Mouse (Mus musculus) ZHBTc4 (cell line): ENCODE data around the gene Col5a2.
A peak's percentile ranks its signal among the peaks of the same experiment; 100 is the strongest.
"Not testable (repeated sequence)": the region's sequence is repeated elsewhere in the genome, so short reads cannot be mapped to it uniquely, and the experiment has no call there.

Experiments used
- DNase-seq: peaks from one replicate; pipeline ENCODE4 v3.0.0-alpha.2; 2011; ENCODE audit warnings: low read depth, low spot score

The Col5a2 gene

DNA sequence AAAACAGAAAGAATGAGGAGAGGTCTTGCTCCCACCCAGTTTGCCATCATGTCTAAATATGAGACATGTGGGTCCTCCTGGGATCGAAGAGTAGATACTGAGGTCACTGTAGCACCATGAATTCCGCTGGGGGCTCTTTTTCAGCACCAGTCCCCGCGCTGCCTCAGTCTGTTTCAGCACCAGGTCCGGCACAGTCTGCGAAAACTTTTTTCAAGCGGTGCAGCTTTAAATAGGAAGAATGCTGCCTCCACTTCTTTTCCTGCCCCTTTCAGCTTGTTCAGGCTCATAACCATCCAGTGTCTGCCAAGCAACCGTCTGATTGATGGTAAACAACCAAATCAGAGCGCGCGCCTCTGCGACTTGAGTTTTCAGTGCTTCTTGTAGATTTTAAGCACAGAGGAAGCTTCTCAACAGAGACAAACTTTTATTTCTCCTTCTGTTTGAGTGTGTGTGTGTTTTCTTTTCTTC, at the start of gene Col5a2:
TSS of gene Col5a2 (minus strand) at position 418 of the 468 bp plus-strand sequence.
- peak; percentile 35 for DNase-seq

DNA sequence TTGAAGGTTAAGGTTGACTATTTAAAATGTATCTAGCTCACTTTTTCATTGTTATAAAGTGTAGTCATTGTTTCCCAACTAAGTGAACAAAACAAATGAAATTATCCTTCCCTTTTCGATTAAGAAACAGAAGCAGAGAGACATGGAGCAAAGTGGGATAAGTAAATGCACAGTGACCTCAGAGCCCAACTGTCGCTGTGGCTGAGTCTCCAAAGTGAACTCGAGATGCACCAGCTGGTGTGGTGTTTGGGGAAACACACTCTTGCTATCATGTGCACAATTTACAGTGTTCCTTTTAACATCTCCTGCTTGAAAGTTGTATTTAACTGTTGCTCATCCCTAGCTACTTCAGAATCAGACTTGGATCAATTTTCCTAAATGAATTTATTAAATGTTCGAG, 47.4 kb upstream of the Col5a2 start:
- no peak for DNase-seq

GRCm38 (mm10) chr1:45541888-45542287, 38.8 kb upstream of the Col5a2 start:
- DNase-seq: no peak

- no peak for DNase-seq
Observed at GRCm38 (mm10) chr1:45541161-45541560, 38.1 kb upstream of the Col5a2 start.

DNA sequence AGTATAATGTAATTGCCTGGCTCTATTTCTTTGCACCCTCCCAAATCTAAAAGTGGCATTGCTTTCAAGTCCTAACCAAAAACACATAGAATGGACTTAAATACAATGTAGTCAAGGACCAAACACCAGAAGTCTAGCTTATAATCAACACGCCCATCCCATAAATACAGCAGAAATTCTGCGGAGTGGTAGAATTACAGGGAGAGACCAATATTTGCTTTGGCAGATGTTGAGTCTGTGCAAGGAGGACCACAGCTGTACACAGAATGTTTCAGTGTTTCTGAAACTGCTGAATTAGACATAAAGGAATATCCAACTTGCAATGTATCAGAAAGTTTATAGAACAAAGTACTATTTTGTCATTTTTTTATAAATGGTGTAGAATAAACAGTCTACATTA, 28.4 kb upstream of the Col5a2 start:
- DNase-seq: no peak

DNA sequence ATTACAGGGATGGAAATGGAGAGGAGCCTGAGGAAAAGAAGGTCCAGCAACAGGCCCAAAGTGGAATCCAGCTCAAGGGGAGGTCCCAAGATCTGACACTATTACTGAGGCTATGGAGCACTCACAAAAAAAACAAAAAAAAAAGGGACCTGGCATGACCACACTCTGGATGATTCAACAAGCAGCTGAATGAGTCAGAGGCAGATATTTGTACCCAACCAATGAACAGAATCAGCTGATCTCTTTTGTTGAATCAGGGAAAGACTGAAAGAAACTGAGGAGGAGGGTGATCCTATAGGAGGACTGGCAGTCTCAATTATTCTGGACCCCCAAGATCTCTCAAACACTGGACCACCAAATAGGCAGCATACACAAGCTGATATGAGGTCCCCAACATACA, 24.4 kb upstream of the Col5a2 start:
- DNase-seq: not testable (repeated sequence)

DNA sequence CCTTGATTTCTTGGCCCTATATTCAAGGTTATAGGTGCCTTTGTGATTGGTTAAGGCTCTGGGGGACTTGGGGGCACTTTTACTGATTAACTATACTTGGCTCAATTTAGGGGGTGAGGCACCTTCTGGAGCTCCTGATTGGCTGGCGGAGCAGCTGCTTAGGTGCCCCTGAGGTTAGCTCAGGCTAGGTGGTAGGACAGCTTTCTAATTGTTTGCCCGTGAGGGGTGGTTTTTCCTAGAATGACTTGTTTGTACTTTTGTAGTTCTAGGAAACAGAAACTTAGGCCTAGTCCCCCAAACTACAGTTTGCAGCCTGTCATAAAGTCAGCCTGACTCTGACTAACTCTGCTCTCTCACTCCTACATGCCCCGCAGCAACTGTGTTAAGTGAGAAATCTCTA, 20.5 kb upstream of the Col5a2 start:
- DNase-seq: no peak

GRCm38 (mm10) chr1:45521486-45521885, 18.4 kb upstream of the Col5a2 start:
- no peak for DNase-seq

GRCm38 (mm10) chr1:45502241-45502741, 791 bp downstream of the Col5a2 start:
- DNase-seq: peak; percentile 52

DNA sequence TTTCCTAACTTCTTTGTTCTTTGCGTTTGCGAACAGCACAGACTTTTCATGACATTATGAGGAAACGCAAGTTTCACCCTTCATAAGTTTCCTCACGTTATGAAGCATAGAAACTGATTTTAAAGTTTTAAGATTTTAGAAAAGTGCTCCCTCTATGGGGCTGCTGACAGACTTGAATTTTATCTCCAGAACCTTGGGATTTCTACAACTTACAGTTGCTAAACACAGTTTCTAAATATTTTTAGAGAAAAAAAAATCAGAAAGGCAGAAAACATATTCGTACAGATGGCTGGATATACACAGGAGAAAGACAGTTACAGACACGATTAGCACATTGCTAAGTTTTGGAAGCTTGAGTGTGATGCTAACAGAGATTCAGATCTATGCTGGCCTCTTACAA, 1.6 kb downstream of the Col5a2 start:
- DNase-seq: no peak

DNA sequence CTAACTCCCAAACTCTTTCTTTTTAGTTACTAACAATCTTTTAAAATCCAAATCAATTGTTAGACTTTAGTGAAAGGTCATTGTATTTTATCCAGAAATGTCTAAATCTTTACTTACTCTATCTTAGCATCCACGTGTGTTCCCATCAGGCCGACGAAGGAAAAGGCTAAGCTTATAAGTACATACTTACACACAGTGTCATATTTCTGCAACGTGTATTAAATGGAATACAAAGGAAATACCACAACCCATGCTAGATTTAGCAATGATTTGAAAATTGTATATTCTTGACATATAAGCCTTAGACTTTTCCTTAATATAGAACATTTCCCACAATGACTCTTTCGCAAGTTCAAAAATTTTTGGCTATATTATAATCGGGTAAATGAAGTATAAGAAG, 2.6 kb downstream of the Col5a2 start:
- no peak for DNase-seq

GRCm38 (mm10) chr1:45495025-45495424, 8.1 kb downstream of the Col5a2 start:
- no peak for DNase-seq

- DNase-seq: no peak
Observed at GRCm38 (mm10) chr1:45492130-45492723, 10.9 kb downstream of the Col5a2 start.

DNA sequence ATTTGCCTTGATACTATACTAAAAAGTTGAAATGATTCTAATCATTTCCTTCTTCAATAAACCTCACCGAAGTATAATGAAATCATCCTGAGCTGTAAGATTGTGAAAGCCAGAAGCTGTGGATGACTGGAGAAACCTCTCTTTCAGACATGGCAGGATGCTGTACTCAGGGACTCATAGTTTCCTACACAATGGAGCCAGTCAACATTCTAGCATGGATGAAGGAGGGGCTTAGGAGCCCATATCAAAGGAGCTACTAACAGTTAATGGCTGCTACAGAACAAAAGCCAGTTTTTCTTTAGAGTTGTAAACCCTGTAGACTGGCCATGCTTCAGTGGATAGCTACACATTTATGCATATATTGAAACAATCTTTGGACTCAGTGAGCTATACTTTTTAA, 12.6 kb downstream of the Col5a2 start:
- DNase-seq: peak; percentile 5

DNA sequence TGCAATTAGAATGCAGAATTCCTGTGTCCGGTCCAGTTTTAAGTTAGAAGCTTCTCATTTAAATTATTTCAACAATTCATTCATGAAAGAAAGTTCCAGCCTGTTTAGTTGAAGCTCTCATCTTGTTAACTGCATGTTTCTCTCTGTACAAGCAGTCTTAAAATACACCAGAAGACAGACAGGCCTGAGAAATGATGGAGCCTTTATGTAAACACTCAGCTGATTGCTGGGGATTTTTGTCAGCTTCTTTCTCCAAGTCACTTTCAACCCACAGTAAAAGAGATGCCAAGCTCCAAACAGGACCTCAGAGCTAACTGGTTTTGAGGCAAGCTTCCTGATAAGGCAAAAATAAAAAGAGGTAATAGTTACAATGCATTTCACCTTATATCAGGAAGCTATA, 14.8 kb downstream of the Col5a2 start:
- no peak for DNase-seq

DNA sequence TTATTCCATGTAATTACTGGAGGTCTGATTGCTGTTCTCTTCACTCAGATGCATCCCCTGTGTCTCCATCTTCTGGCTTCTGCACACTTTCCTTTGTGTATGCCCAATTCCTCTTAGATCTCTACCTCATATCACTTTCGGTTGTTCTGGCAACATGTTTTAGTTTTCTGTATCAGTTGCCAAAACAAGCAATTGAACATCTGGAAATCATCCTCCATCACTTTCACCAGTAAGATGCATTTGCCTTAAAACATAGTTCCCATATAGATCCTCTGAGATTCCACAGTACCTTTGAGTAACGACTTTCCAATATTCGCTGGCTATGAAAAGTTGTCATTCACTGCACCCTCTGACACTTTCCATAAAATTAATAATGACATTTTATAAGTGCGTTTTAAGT, 20.1 kb downstream of the Col5a2 start:
- DNase-seq: no peak

GRCm38 (mm10) chr1:45481876-45482275, 21.2 kb downstream of the Col5a2 start:
- no peak for DNase-seq

GRCm38 (mm10) chr1:45479087-45479486, 24.0 kb downstream of the Col5a2 start:
- DNase-seq: no peak

DNA sequence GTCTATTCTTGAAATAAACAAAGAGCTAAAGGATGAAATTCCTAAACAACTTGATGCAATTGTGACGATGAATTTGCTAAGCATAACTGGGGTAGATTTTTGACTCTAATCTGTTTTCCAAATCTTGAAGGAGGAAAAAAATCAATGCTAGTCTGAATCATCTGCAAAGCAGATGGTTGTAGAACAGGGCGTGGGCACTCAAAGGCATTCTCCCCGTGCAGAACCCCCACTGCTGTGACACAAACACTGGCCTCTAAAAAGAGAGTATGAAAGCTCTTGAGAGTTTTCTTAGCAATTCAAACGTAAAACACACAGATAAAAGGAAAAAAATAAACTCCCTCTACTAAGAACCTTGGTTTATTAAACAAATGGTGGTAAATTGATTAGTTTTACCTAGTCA, 30.3 kb downstream of the Col5a2 start:
- no peak for DNase-seq

- DNase-seq: no peak
Observed at GRCm38 (mm10) chr1:45460767-45461166, 42.3 kb downstream of the Col5a2 start.

GRCm38 (mm10) chr1:45455763-45456162, 47.3 kb downstream of the Col5a2 start:
- no peak for DNase-seq

- no peak for DNase-seq
Observed at GRCm38 (mm10) chr1:45448856-45449255, 54.2 kb downstream of the Col5a2 start.

DNA sequence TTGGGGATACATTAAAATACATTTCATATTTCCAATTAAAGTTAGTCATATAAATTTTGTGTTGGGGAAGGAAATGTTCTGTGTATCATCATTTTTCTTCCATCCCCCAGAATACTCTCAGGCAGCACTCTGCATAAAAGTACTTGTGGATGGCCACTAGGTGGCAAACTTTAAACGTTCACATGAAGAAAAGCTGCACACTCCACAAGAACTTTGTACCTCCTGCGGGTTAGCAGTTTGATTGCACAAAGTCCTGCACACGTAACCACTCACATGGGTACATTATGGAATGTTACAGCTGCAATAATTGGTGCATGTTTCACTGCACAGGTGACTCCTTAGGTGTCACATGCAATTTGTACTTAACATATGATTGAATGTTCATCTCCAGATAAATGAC, 71.2 kb downstream of the Col5a2 start:
- peak; percentile 73 for DNase-seq

DNA sequence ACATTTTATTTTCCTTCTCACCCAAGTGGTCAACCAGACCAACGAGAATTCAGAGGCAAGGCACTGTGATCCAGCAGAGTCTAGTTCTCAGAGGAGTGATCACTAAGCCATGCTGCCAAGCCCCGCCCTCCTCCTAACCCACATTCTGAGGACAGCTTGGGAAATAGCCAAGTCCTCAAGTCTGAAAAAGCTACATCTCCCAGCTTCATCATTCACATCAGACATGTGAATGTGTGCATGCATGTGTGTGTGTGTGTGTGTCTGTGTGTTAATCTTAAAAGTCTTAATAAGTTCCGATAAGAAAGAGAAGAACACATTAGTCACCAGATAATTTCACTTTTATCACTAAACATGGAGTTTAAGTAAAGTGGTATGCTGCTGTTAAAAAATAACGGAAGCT, 72.6 kb downstream of the Col5a2 start:
- peak; percentile 3 for DNase-seq
